ENCODE assay signal across 27 mouse cellular contexts in genomic region chr9:122928915-122929314, GRCm38 (mm10). TPM values are rescaled to one million over a fixed set of nuclear protein-coding genes. Genes with fewer than 3 reads are reported as not detected.
DNase-seq lines count a peak whose midpoint lies in the region; ATAC-seq and TF ChIP-seq lines count a peak whose summit lies in the region.
"Had no signal": no experiment of that assay in that cellular context is flagged by ENCODE, and none has a peak within 500 bp of the region (broad histone marks: within the 10 kb centered on the region; RNA-seq: fewer than 3 reads in every experiment).

No protein-coding gene starts in this region.

- H3K27me3 ChIP-seq in liver, embryonic 11.5 days (replicated peaks; ENCODE audit: control insufficient read depth, insufficient read depth, low read length) = no peaks in the 10 kb centered on the region
- peaks cover 2 to 5% of the 10 kb centered on the region in 2 experiments; a peak in 3 of 4 replicates for H3K27me3 ChIP-seq in MEL (ENCODE audit: control insufficient read depth in 1 of 2, insufficient read depth in 2 of 2, low read length in 2 of 2)
- no peaks in the 10 kb centered on the region for H3K27me3 ChIP-seq in liver, embryonic 13.5 days
- no peaks in the 10 kb centered on the region for H3K27me3 ChIP-seq in heart, embryonic 11.5 days (ENCODE audit: control insufficient read depth, insufficient read depth, low read length)
- H3K27me3 ChIP-seq: embryonic facial prominence, embryonic 13.5 days; embryonic facial prominence, embryonic 15.5 days; forebrain, embryonic 12.5 days had no signal

- H3K36me3 ChIP-seq in liver, embryonic 11.5 days (ENCODE audit: control insufficient read depth, insufficient read depth, low read length) = peaks cover 52% of the 10 kb centered on the region
- no peaks in the 10 kb centered on the region for H3K36me3 ChIP-seq in MEL (ENCODE audit: control insufficient read depth in 1 of 2, insufficient read depth in 2 of 2, low read length in 2 of 2)
- peaks cover 57% of the 10 kb centered on the region for H3K36me3 ChIP-seq in liver, embryonic 13.5 days
- H3K36me3 ChIP-seq in heart, embryonic 11.5 days (ENCODE audit: control insufficient read depth, insufficient read depth, low read length) = peaks cover 63% of the 10 kb centered on the region

- ATAC-seq in liver, embryonic 11.5 days (replicated peaks; ENCODE audit: low FRiP score) = peak; percentile 63; the same call in 1 of the 2 replicates
- ATAC-seq in liver, embryonic 13.5 days (ENCODE audit: low read depth) = peak; percentile 57; the same call in 1 of the 2 replicates
- peak; percentile 50; the same call in 1 of the 2 replicates for ATAC-seq in megakaryocyte progenitor cell, adult 5-6 weeks (replicated peaks; ENCODE audit: poor library complexity)
- ATAC-seq in heart, embryonic 11.5 days (replicated peaks; ENCODE audit: insufficient number of reproducible peaks, low FRiP score, low TSS enrichment) = no peak
- ATAC-seq: activated CD4-positive, CD25-positive, alpha-beta regulatory T cell, adult 4 months; forebrain, embryonic 14.5 days; forebrain, embryonic 16.5 days; Patski had no signal

- WGBS in liver, embryonic 11.5 days = 77% methylated on average over 3 of the region's 3 CpGs
- WGBS in liver, embryonic 13.5 days (ENCODE audit: insufficient replicate concordance) = 44% methylated on average over 3 of the region's 3 CpGs
- WGBS in heart, embryonic 11.5 days (ENCODE audit: insufficient replicate concordance) = 70% methylated on average over 3 of the region's 3 CpGs

- no peaks in the 10 kb centered on the region for H3K79me2 ChIP-seq in MEL (ENCODE audit: control insufficient read depth, insufficient read depth, low read length, poor library complexity)

- H3K9ac ChIP-seq in liver, embryonic 11.5 days (ENCODE audit: low read depth, low read length) = no peak overlapping the region
- H3K9ac ChIP-seq in MEL (ENCODE audit: control insufficient read depth, low read depth, low read length, poor library complexity, severe bottlenecking) = no peak overlapping the region
- no peak overlapping the region for H3K9ac ChIP-seq in liver, embryonic 13.5 days
- no peak overlapping the region for H3K9ac ChIP-seq in heart, embryonic 11.5 days (ENCODE audit: low read depth, low read length)
- H3K9ac ChIP-seq: embryonic facial prominence, embryonic 13.5 days; embryonic facial prominence, embryonic 15.5 days; forebrain, embryonic 12.5 days had no signal

- no peak overlapping the region for H3K4me2 ChIP-seq in liver, embryonic 11.5 days
- no peak overlapping the region for H3K4me2 ChIP-seq in liver, embryonic 13.5 days
- H3K4me2 ChIP-seq in heart, embryonic 11.5 days = no peak overlapping the region
- H3K4me2 ChIP-seq: embryonic facial prominence, embryonic 13.5 days; embryonic facial prominence, embryonic 15.5 days; forebrain, embryonic 12.5 days had no signal

- no peaks in the 10 kb centered on the region for H3K4me1 ChIP-seq in liver, embryonic 11.5 days (replicated peaks; ENCODE audit: control insufficient read depth, insufficient read depth, low read length)
- no peaks in the 10 kb centered on the region; a peak in 1 of 4 replicates for H3K4me1 ChIP-seq in MEL (ENCODE audit: control insufficient read depth in 1 of 2, insufficient read depth in 2 of 2, low read length in 2 of 2)
- H3K4me1 ChIP-seq in liver, embryonic 13.5 days (replicated peaks) = peaks cover 8% of the 10 kb centered on the region; the same call in 1 of the 2 replicates
- H3K4me1 ChIP-seq in heart, embryonic 11.5 days (ENCODE audit: control insufficient read depth, insufficient read depth, low read length) = peaks cover under 1% of the 10 kb centered on the region; the same call in 1 of the 2 replicates

- H3K9me3 ChIP-seq in liver, embryonic 11.5 days (ENCODE audit: control insufficient read depth, low read length) = peaks cover 3% of the 10 kb centered on the region; the same call in 1 of the 2 replicates
- no peaks in the 10 kb centered on the region for H3K9me3 ChIP-seq in MEL (replicated peaks; ENCODE audit: insufficient read depth, low read length)
- no peaks in the 10 kb centered on the region for H3K9me3 ChIP-seq in liver, embryonic 13.5 days (replicated peaks)
- peaks cover 8% of the 10 kb centered on the region for H3K9me3 ChIP-seq in heart, embryonic 11.5 days (replicated peaks; ENCODE audit: control insufficient read depth, low read length)
- H3K9me3 ChIP-seq: forebrain, embryonic 12.5 days had no signal

- no peak for TF ChIP-seq RAD21 in MEL (IDR thresholded peaks at IDR 0.05; ENCODE audit: low read depth, low read length)

- DNase-seq in liver, embryonic 11.5 days (ENCODE audit: low spot score) = no peak
- DNase-seq in liver (no peak), MEL (ENCODE audit: low read depth, low spot score) (peak; percentile 10)
- DNase-seq in liver, embryonic 13.5 days = no peak
- DNase-seq in kidney, postnatal 4 days = no peak
- no peak for DNase-seq in adrenal gland, postnatal 14 days
- DNase-seq: adrenal gland, adult 8-10 months; adrenal gland, postnatal 25 days; cerebellum, adult 11 months; cerebellum, adult 18-20 months; cerebellum, adult 8-10 months; cerebellum, adult 9-11 months; cerebellum, postnatal 14 days; cerebellum, postnatal 36 days; embryo, embryonic 11 days had no signal

- no peak overlapping the region for H3K27ac ChIP-seq in liver, embryonic 11.5 days (ENCODE audit: low read depth, low read length)
- H3K27ac ChIP-seq in MEL (ENCODE audit: control insufficient read depth, low read depth, low read length) = no peak overlapping the region
- H3K27ac ChIP-seq in liver, embryonic 13.5 days = no peak overlapping the region
- H3K27ac ChIP-seq in heart, embryonic 11.5 days (ENCODE audit: low read depth, low read length) = no peak overlapping the region
- H3K27ac ChIP-seq: embryonic facial prominence, embryonic 13.5 days; embryonic facial prominence, embryonic 15.5 days; forebrain, embryonic 10.5 days; forebrain, embryonic 12.5 days had no signal

- no peak for TF ChIP-seq POLR2A in MEL (IDR thresholded peaks at IDR 0.05; ENCODE audit: control insufficient read depth in 1 of 2, insufficient read depth in 1 of 2, low read depth in 1 of 2, low read length in 2 of 2, poor library complexity in 1 of 2)

- TF ChIP-seq EP300 in MEL (IDR thresholded peaks at IDR 0.05; ENCODE audit: low read depth in 1 of 2, low read length in 2 of 2) = peak in 1 of 2 experiments; percentile 30; a peak in 1 of 4 replicates

- no peak overlapping the region for H3K4me3 ChIP-seq in liver, embryonic 11.5 days (ENCODE audit: low read depth, low read length)
- H3K4me3 ChIP-seq in MEL (ENCODE audit: control insufficient read depth in 1 of 2, insufficient read depth in 1 of 2, low read depth in 2 of 2, low read length in 2 of 2) = no peak overlapping the region
- H3K4me3 ChIP-seq in liver, embryonic 13.5 days (replicated peaks) = no peak overlapping the region
- H3K4me3 ChIP-seq in heart, embryonic 11.5 days (ENCODE audit: low read depth, low read length) = no peak overlapping the region
- H3K4me3 ChIP-seq: embryonic facial prominence, embryonic 13.5 days; embryonic facial prominence, embryonic 15.5 days; erythroblast, embryonic 14.5 days; forebrain, embryonic 10.5 days; forebrain, embryonic 12.5 days had no signal

- no peak for TF ChIP-seq CTCF in MEL (IDR thresholded peaks at IDR 0.05 in 2 of 3, conservative IDR thresholded peaks at IDR 0.05 in 1 of 3; ENCODE audit: control insufficient read depth in 1 of 3, insufficient read depth in 1 of 3, low read depth in 2 of 3, low read length in 3 of 3, poor library complexity in 1 of 3, severe bottlenecking in 1 of 3)

RNA-seq across cellular contexts. Expression of gene Zfp105, which starts 6.0 kb away (rescaled TPM):
- 11.1 and 11.6 TPM in 2 replicates for polyA plus RNA-seq in liver, embryonic 11.5 days (2014; fragmentation: Nextera tagmentation; extraction: Ambion mirVana)
- not detected in 2 replicates for total RNA-seq in MEL (2012; rRNA removed)
- not detected for polyA plus RNA-seq in MEL (2012; ENCODE audit: insufficient read depth in 1 of 2, insufficient read length in 2 of 2, low read depth in 1 of 2, low replicate concordance in 2 of 2, missing spikeins in 1 of 2)
- polyA plus RNA-seq in liver, embryonic 13.5 days (2015; fragmentation: Nextera tagmentation; extraction: Ambion mirVana) = 2.5 and 3.0 TPM in 2 replicates
- total RNA-seq in megakaryocyte progenitor cell, adult 5-6 weeks (2015) = 1.6 and 1.8 TPM in 2 replicates
- total RNA-seq in megakaryocyte progenitor cell, adult 5-6 weeks (2017) = 1.5 and 2.2 TPM in 2 replicates
- polyA plus RNA-seq in heart, embryonic 11.5 days (2014; fragmentation: Nextera tagmentation; extraction: Ambion mirVana) = 15.5 and 15.6 TPM in 2 replicates
- 4.1 and 5.7 TPM in 2 replicates for total RNA-seq in adrenal gland, postnatal 14 days (2021)
- polyA plus RNA-seq: activated CD4-positive, CD25-positive, alpha-beta regulatory T cell, adult 4 months; C2C12; erythroblast, embryonic 14.5 days had no signal

RNA-seq across cellular contexts. Expression of gene 1110059G10Rik, which starts 21.9 kb away (rescaled TPM):
- polyA plus RNA-seq in liver, embryonic 11.5 days (2014; fragmentation: Nextera tagmentation; extraction: Ambion mirVana) = 31.9 and 32.5 TPM in 2 replicates
- 7.5 and 8.7 TPM in 2 replicates for total RNA-seq in MEL (2012; rRNA removed)
- polyA plus RNA-seq in MEL (2012; ENCODE audit: insufficient read depth in 1 of 2, insufficient read length in 2 of 2, low read depth in 1 of 2, low replicate concordance in 2 of 2, missing spikeins in 1 of 2) = 10 to 100 TPM in 1 of 2 experiments, not detected in 1; 20.9 TPM
- 19.3 and 22.2 TPM in 2 replicates for polyA plus RNA-seq in liver, embryonic 13.5 days (2015; fragmentation: Nextera tagmentation; extraction: Ambion mirVana)
- total RNA-seq in megakaryocyte progenitor cell, adult 5-6 weeks (2015) = 48.1 and 50.3 TPM in 2 replicates
- total RNA-seq in megakaryocyte progenitor cell, adult 5-6 weeks (2017) = 18.7 and 23.9 TPM in 2 replicates
- polyA plus RNA-seq in heart, embryonic 11.5 days (2014; fragmentation: Nextera tagmentation; extraction: Ambion mirVana) = 25.1 and 28.3 TPM in 2 replicates
- total RNA-seq in adrenal gland, postnatal 14 days (2021) = 21.9 and 22.4 TPM in 2 replicates

RNA-seq across cellular contexts. Expression of gene Kif15, which starts 21.9 kb away (rescaled TPM):
- 63.2 and 67.3 TPM in 2 replicates for polyA plus RNA-seq in liver, embryonic 11.5 days (2014; fragmentation: Nextera tagmentation; extraction: Ambion mirVana)
- total RNA-seq in MEL (2012; rRNA removed) = 48.0 and 54.4 TPM in 2 replicates
- 10 to 100 TPM in 1 of 2 experiments, not detected in 1; 81.7 TPM for polyA plus RNA-seq in MEL (2012; ENCODE audit: insufficient read depth in 1 of 2, insufficient read length in 2 of 2, low read depth in 1 of 2, low replicate concordance in 2 of 2, missing spikeins in 1 of 2)
- polyA plus RNA-seq in liver, embryonic 13.5 days (2015; fragmentation: Nextera tagmentation; extraction: Ambion mirVana) = 34.7 and 36.4 TPM in 2 replicates
- 132 and 145 TPM in 2 replicates for total RNA-seq in megakaryocyte progenitor cell, adult 5-6 weeks (2015)
- 343 and 401 TPM in 2 replicates for total RNA-seq in megakaryocyte progenitor cell, adult 5-6 weeks (2017)
- 31.6 and 37.7 TPM in 2 replicates for polyA plus RNA-seq in heart, embryonic 11.5 days (2014; fragmentation: Nextera tagmentation; extraction: Ambion mirVana)
- 10.8 and 12.2 TPM in 2 replicates for total RNA-seq in adrenal gland, postnatal 14 days (2021)

RNA-seq across cellular contexts. Expression of gene Zkscan7, which starts 43.4 kb away (rescaled TPM):
- polyA plus RNA-seq in liver, embryonic 11.5 days (2014; fragmentation: Nextera tagmentation; extraction: Ambion mirVana) = 1.1 and 2.0 TPM in 2 replicates
- 1.3 TPM in 2 replicates for total RNA-seq in MEL (2012; rRNA removed)
- under 1 TPM in 1 of 2 experiments, not detected in 1; 0.85 TPM for polyA plus RNA-seq in MEL (2012; ENCODE audit: insufficient read depth in 1 of 2, insufficient read length in 2 of 2, low read depth in 1 of 2, low replicate concordance in 2 of 2, missing spikeins in 1 of 2)
- polyA plus RNA-seq in liver, embryonic 13.5 days (2015; fragmentation: Nextera tagmentation; extraction: Ambion mirVana) = 0.46 and 0.70 TPM in 2 replicates
- total RNA-seq in megakaryocyte progenitor cell, adult 5-6 weeks (2015) = 1.4 TPM in 2 replicates
- 1.6 and 2.2 TPM in 2 replicates for total RNA-seq in megakaryocyte progenitor cell, adult 5-6 weeks (2017)
- 1.3 and 1.7 TPM in 2 replicates for polyA plus RNA-seq in heart, embryonic 11.5 days (2014; fragmentation: Nextera tagmentation; extraction: Ambion mirVana)
- 9.3 and 11.5 TPM in 2 replicates for total RNA-seq in adrenal gland, postnatal 14 days (2021)
- polyA plus RNA-seq: erythroblast, embryonic 14.5 days had no signal
